Mouse (Mus musculus) right cerebral cortex, postnatal 10 days (tissue): ENCODE results near the gene Steap4.
"Not testable (repeated sequence)": the region's sequence is repeated elsewhere in the genome, so short reads cannot be mapped to it uniquely, and the experiment has no call there.

Experiments used
- DNase-seq, 2 experiments: peaks; one replicate each; pipeline ENCODE4 v3.0.0; 2021; ENCODE audit warnings: low spot score in 2 of 2

Steap4 gene

GRCm38 (mm10) chr5:7960176-7960575 is at the start of gene Steap4:
Gene Steap4 (plus strand): TSS chr5:7960457.
- peak in 1 of 2 experiments; percentile 24 for DNase-seq

GRCm38 (mm10) chr5:7911975-7912374 is 48.3 kb upstream of the Steap4 start:
- DNase-seq = no peak

GRCm38 (mm10) chr5:7917501-7918295 is 42.6 kb upstream of the Steap4 start:
- peak; percentile 41 to 50 for DNase-seq

GRCm38 (mm10) chr5:7918296-7918579 is 42.0 kb upstream of the Steap4 start:
- DNase-seq = no peak

- DNase-seq = no peak
Measured at GRCm38 (mm10) chr5:7919681-7920080, 40.6 kb upstream of the Steap4 start.

- no peak for DNase-seq
Measured at GRCm38 (mm10) chr5:7922751-7923150, 37.5 kb upstream of the Steap4 start.

GRCm38 (mm10) chr5:7923666-7924065 is 36.6 kb upstream of the Steap4 start:
- DNase-seq = no peak

- no peak for DNase-seq
Measured at GRCm38 (mm10) chr5:7932234-7933221, 27.7 kb upstream of the Steap4 start.

GRCm38 (mm10) chr5:7933495-7933894 is 26.8 kb upstream of the Steap4 start:
- not testable (repeated sequence) for DNase-seq

- no peak for DNase-seq
Measured at GRCm38 (mm10) chr5:7933933-7934675, 26.2 kb upstream of the Steap4 start.

- no peak for DNase-seq
Measured at GRCm38 (mm10) chr5:7954838-7955237, 5.4 kb upstream of the Steap4 start.

GRCm38 (mm10) chr5:7955371-7955966 is 4.8 kb upstream of the Steap4 start:
- no peak for DNase-seq

- DNase-seq = no peak
Measured at GRCm38 (mm10) chr5:7958061-7958460, 2.2 kb upstream of the Steap4 start.

- no peak for DNase-seq
Measured at GRCm38 (mm10) chr5:7959286-7959685, 971 bp upstream of the Steap4 start.

GRCm38 (mm10) chr5:7961113-7961512 is 856 bp downstream of the Steap4 start:
- no peak for DNase-seq

GRCm38 (mm10) chr5:7965281-7965680 is 5.0 kb downstream of the Steap4 start:
- DNase-seq = peak; percentile 27 to 50

- DNase-seq = no peak
Measured at GRCm38 (mm10) chr5:7968152-7968551, 7.9 kb downstream of the Steap4 start.

GRCm38 (mm10) chr5:7972266-7972665 is 12.0 kb downstream of the Steap4 start:
- no peak for DNase-seq

GRCm38 (mm10) chr5:7974522-7975197 is 14.4 kb downstream of the Steap4 start:
- no peak for DNase-seq

GRCm38 (mm10) chr5:7980586-7980985 is 20.3 kb downstream of the Steap4 start:
- DNase-seq = no peak

GRCm38 (mm10) chr5:7987962-7988361 is 27.7 kb downstream of the Steap4 start:
- no peak for DNase-seq
